Mouse (Mus musculus) right cerebral cortex, postnatal 36 days (tissue): ENCODE measurements at regions not wholly inside any gene's neighbourhood (a gene's known extent, or its start where the extent isn't known, plus 50 kb on each side); places are given as distances from the start of the nearest gene placed in this dataset.

Source experiments
- DNase-seq, 2 experiments: peaks; one replicate each; pipeline ENCODE4 v3.0.0; 2022; ENCODE audit warnings: low spot score in 2 of 2, mixed read lengths in 1 of 2

DNA sequence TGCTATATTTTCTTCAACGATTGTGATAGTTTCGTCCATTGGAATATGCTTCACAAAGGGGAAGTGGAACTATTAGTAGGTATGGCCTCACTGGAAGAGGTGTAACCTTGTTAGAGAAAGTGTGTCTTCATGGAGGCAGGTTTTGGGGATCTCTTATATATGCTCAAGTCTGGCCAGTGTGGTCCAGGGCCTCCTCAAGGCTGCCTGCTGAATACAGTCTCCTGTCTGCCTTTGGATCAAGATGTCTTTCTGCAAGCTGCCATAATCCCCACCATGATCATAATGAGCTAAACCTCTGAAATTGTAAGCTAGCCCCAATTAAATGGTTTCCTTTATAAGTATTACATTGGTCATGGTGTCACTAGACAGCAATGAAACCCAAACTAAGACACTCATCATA lies 384.3 kb downstream of the Btbd3 start:
- DNase-seq: no peak

DNA sequence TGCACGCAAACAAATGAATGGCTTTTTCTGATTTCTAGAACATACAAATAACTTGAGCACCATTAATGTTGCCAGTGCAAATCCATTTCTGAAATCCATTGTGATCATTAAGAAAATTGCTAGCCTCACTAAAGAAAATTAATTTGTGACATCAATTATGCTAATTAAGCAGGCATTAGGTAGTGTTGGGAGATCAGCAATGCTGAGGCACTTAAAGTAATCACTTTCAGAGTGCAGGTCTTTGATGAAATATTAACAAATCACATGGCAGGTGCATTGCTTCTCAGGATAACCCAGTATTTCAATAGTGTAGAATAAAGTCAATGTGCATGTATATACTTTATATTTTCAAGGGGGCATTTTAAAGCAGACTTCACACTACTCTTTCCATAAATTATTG lies 385.0 kb downstream of the Btbd3 start:
- DNase-seq: no peak

DNA sequence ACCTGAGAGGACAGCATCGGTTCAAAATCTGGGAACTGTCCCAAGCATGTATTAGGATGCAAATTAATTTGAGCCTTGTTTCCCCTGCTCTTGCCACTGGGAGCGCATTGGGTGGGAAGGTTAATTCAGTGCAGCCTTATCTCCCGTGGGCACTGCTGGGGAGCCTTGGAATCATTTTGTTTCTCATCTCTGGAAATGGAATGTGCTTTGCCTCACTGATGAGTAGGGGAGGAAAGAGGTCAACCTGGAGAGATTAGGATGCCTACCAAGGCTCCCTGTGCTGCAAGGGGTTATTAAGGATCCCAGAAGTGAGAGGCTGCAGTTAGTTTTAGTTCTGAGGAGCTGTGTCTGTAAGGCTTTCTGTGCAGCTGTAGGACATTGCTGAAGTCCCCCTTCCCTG lies 392.3 kb downstream of the Btbd3 start:
- DNase-seq: no peak

DNA sequence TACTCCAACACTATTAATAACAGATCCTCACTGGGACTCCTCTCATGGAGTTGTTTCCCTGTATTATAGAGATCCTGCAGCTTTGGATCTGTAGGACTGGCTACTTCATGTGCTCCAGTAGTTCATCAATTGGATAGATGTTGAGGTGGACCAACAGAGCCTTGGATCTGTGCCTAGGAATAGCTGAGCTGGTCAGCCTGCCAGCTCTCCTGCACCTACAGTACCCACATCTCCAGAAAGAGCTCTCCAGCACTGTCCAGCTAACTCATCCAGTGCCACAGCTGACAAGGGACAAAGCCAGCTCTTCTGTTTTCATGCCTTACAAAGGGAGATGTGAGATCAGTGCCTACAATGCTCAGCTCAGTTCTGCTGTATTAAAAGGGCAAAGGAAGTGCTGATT lies 403.0 kb downstream of the Btbd3 start:
- DNase-seq: no peak

DNA sequence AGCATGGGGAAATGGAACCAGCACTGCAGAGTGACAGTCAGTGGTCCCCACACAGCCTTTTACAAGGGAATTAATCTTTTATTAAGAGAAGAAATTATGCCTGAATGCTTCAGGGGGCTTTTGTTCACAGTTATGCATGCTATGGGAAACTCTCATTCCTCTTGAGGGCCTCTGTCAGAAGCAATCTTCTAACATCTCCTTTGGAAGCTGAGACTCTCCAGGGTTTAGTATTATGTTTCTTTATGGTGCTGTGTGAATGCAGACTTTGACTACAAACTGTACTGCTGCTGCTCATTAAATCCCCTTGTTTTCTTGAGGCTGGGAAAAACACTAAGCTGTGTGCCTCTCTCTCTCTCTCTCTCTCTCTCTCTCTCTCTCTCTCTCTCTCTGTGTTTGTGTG lies 413.9 kb downstream of the Btbd3 start:
- DNase-seq: no peak

DNA sequence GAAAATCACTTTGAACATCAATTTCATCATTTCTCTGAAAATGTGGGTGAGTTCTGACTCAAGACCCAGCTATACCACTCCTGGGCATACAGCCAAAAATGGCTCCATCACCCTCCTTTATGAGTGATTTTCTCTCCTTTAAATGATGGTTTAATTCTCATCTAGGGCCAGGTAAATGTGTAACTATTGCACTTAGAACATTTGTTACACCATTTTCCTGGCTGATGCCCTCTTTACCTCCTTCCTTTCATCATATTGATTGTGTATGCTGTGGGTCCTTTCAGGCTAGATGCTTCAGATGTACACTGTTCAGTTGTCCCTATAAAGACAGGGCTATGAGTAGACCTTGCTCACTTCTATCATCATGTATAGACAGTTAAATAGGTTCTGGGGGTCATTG lies 418.4 kb downstream of the Btbd3 start:
- DNase-seq: no peak

DNA sequence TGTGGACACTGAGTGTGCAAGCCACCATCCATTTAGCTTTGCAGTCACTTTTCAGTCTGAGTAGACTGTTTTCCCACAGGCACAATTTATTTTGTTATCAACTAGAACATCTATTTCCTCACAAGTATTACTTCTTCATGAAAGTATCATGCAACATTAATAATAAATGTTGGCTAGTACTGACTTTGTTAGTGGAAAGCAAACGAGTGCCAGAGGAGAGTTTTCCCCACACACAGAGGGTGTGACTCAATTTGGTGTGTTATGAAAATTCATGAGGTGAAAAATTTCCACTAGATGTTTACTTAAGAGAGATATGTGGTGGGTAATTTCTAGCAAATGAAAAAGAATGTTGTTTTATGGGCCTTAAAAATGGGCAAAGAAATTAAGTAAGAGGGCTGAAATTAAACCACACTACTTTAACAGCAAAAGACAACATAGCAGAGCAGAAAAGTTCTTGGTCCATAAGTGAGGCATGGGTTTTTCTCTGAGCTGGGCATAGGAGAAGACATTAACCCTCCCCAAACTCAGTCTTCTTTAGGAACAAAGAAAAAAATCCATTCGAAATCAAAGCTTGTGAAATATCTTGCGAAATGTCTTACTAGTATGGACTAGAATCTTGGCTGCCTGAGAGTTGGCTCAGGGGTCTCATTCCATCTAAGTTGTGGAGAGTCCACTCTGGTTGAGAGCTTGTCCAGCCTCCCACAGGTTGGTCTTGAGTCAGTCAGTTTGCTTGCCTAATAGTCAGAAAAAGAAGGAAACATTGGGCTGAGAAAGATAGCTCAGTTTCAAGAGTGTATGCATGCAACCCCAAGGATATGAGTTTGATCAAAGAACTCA lies 419.1 kb downstream of the Btbd3 start:
- DNase-seq: no peak

DNA sequence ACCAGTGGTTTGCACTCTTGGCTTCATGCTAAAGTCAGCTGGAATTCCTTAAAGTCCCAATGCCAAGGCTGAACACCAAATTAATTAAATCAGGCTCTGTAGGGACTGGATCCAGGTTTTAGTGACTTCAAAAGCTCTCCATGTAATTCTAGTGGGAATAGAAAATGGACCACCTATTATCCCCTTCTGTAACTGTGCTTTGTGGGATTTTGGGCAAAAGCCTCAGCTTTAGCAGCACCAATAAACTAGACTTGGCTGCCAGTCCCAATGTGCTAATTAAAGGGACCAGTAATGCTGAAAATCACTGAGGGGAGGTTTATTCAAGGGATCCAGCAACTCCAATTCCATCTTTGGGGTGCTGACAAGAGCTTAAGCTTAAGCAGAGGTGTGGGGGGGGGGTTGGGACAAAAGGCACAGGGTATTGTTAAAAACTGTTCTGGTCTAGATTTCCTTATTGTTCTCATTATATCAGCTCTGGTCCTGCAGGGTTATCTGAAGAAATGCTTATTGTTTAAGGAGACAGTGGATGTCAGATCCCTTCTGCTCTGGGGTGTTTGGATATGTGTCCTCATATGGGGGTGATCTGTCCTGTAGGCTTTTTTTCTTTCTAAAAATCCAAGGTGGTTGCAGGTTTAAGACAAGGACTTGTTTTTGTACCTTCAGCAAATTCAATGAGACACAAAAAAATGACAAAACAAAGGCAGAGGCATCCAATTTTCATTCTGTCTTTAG lies 431.9 kb downstream of the Btbd3 start:
- DNase-seq: no peak

DNA sequence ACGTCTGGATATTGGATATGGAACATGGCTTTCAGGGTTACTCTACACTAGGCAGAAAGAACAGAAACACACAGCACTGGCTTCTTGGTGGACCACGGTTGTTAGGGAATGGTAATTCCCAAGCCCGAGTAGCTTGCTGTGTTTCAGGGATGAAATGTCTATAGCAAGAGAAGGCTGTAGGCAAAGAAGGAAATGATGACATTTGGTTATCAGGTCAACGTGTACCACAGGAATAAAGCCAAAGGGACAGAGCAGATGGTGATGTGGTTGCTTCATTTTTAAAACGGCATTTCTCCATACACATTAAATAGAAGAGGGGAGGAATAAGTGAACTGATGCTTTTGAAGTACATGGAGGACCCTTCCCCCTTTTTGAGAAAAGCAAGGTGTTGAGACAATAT lies 433.1 kb downstream of the Btbd3 start:
- no peak for DNase-seq

DNA sequence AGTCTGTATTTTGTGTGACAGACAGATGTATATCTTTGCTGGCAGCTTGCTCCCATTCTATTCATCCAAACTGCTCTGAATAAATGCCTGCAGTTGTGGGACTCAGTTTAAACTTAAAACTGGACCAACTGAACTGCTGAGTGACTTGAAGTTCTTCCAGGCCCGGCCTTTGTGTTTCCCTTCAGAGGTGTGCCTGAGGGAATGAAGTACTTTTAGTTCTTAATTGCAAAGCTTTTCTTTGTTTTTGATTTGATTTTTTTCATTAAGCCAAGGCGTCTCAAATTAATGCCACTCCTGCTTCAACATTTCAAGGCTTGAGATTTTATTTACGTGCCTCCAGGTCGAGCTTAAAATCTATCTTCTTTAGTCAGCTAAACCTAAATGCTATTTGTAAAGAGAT lies 446.4 kb downstream of the Btbd3 start:
- no peak for DNase-seq

DNA sequence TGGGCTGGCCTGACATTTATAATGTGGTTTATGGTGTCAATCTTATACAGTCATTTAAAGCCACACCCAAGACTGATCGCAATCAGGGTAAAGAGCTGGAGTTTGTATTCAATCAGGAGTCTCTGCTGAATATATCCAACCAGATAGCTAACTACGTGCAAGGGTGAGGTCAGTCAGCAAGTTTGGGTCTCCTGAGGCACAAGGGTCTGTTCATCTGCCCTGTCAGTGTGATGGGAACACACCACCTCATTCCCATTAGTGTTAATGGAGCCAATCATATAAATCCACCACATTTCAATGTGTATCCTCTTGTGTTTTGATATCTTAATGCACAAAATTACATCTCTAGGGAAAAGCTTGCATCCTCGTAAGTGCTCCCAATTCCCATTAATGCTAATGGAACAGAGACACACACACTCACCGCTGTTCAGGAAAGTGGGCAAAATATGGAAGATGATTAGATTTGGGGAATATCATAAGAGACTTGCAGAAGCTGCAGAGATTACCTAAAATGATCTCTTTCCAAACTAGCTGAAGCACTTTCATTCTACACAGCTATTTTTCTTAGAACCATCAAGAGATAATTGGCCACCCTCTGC lies 447.7 kb downstream of the Btbd3 start:
- DNase-seq: no peak

DNA sequence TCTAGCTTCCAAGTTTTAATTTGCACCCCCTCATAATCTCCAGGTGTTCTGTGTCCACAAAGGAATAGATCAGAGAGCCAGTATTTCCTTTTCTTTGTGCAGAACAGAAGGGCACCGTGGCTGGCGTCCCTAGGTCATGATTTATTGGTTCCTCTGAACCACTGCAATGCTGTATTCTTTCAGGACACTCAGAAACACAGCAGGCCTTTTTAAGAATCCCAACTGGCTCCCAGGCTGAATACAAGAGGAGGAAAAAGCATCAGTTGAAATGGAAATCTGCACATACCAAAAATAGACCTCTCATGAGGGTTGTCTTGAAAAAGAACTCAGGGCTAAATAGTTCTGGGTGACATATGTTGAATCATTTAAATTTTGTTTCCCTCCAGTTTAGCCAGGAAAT lies 452.4 kb downstream of the Btbd3 start:
- peak in 1 of 2 experiments; percentile 43 for DNase-seq

DNA sequence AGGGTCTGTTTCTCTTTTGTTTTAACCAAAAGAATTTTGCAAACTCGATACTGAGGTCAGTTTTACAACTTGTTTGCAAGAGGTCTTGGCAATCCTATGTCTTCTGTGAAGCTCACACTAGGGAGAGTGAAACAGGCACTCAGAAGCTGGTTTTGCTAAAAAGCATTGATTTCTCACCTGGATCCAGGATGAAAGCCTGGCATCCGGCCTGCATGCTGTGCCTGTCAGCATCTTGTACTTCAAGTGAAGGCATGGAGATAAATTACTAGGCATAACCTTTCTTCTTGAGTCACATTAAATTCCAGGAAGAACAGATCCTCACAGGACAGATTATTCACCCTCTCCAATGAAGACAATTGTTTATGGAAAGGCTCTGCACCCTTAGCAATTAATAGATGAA lies 477.5 kb downstream of the Btbd3 start:
- no peak for DNase-seq

DNA sequence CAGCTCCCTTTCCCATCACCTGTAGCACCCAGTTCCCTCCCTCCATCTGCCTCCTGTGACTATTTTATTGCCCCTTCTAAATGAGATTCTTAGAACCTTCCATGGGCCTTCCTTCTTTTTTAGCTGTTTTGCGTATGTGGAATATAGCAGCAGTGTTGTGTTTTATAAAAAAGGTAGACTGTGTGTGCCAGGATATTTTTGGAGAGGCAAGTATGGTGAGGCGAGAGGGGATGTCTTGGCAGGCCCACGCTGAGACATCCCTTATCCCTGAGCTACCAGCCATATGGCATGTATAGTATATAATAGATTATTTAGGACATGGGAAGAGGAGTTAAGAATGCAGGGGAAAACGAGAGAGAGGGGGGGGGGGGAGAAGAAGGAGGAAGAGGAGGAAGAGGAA lies 488.4 kb downstream of the Btbd3 start:
- peak in 1 of 2 experiments; percentile 21 for DNase-seq

DNA sequence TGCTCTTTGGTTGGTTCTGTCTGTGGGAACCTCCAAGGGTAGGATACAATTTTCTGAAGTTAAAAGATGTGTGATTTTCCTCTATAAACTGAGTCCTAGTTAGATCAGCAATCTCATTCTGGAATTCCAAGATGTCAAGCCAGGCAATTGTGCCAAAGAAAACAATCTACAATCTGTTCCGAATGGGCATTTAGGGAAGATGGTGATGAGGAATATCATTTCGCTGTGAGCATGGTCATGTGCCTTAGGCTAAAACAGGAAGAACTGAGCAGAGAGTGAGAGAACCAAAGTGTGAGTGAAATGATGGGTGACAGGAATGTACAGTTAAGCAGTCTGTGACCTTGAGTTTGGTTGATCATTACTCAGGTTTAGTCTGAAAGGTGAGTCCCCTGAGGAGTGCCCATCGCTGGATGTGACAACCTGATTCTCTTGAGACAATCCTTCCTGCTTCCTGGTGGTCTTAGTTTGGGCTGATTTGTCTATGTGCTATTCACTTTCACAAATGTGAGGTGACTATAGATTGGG lies 504.1 kb downstream of the Btbd3 start:
- DNase-seq: no peak

DNA sequence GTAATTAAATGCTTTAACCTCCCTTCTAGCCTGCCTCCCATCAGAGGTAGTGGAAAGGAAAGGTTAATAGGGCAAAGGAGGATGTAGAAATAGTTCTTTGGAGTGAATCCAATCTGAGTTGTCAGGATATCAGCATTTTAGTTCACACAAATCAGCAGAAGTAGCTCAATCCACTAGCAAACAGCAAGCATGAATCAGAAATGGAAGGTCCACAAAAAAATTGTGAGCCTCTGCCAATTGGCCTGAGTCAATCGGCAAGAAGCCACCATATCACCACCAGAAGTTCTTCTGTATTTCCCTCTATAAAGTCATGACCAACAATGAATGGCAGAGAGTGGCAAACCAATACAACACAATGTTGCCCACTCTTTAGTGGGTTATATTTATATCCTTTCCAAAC lies 505.0 kb downstream of the Btbd3 start:
- DNase-seq: no peak

DNA sequence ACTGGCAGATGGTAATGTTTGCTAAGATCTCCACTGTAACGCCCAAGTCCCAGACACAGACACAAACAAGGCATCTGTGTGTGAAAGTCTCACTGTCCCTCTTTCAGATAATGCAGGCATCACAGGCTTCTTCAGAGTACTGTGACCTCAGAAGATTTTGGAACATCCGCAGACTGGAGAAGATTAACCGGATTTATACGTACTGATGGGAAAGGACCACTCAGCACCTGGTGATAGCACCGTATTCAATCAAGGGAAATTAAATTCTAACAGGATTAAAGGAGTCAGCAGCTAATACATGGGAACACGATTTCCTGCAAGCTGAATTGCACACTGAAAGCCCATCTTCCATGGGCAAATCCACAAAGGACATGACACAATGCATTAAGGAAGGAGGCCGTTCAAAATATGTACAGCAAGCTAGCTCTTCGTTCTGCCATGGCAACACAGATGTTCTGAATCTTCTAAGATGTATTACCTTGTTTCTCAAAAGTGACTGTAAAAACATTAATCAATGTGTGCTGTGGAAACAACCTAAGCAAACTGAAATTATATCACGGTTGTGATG lies 510.0 kb downstream of the Btbd3 start:
- DNase-seq: no peak

DNA sequence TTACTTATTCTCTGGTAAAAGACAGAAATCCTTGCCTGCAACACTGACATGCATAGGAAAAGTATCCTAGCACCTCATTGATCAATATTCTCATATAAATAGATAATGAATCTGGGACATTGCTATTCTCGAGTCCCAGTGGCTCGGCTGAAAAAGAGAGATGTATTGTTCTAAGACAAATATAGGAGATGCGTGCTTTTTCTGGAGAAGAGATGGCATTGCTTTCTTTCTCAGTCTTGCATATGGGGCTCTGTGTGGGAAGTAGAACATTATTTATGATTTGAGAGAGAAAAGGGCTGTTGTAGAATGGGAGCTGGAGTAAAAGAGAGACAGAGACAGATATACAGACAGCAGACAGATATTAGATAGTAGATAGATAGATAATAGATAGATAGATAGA lies 527.4 kb downstream of the Btbd3 start:
- no peak for DNase-seq

DNA sequence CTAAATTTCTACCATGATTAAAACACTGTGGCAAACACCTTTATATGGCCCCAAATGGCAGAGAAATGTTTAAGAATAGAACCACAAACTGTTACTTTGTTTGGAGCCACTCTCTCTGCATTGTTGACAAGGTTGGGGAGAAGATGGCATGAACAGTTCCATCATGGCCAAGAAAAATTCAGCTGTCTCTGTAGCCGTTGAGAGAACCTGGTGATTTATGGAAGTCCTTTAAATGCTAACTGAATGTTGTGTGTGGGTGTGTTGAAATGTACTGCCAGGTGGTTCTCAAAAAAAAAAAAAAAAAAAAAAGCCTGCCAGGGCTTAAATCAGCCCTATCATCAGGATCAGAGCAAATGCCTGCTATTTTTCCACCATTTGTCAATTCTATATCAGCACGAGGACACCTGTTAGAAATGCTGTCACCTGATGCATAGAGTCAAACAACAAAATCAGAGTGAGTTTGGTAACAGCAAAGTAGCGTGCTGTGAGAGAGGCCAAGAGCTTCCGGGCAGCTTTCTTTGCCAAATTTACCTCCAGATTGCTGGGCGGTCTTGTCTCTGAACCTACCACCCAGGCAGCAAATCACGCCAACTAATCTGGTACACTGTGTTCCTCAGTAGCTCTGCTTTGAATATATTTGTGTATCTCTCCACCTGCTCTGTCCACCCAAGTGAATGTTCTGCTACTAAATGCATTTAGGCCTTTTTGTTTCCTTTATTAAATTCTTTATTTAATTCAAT lies 536.5 kb downstream of the Btbd3 start:
- DNase-seq: peak; percentile 46 to 71

DNA sequence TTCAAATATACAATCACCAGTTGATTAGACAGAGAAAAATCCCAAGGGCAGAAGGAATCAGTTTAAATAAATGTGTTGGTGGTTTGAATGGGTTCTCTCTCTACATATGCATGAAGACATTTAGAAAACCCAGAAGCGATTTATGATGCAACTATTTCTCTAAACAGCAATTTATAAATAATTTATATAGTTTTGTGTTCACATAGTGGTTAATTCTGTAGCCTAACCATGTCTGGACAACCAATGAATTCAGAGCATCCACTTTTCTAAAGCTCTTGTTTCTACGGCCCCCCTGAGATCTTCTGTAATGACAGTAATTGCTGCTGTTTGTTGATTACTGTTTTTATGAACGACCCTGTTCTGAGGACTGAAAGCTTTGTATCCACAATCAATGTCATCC lies 549.8 kb downstream of the Btbd3 start:
- no peak for DNase-seq

DNA sequence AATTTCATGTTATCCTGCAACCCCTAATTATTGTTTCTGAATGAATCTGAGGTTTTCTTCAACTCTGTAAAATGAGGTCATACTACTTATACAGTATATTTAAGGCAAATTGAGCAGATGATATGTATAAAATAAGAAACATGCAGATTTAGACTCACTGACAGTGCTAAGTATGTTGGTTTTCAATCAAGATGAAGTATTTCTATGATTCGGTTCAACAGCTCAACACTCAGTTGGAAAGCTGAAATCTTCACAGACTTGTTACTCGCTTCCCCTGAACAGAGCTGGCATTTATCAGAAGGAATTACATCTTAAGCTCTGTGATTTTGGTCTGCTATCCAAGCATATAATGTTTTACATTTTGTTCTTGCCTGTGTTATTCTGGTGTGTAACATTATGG lies 553.4 kb downstream of the Btbd3 start:
- no peak for DNase-seq

DNA sequence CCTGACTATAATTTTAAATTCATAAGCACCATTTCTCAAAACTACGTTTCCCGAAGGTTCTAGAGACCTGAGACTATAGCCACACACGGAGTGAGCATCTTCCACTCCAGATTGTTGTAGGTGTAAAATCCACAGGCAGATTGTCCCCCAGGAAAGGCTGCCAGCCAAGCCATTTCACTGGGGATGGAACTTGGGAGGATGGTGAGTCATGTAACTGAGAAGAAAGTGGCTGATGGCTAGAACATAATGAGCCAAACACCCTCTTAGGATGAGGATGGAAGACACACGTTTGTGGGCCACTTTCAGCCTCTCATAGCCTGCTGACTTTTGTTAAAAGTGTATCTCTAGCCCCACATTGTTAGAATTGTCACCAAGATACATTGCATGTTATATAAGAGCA lies 564.1 kb downstream of the Btbd3 start:
- peak; percentile 62 to 79 for DNase-seq
